Mouse (Mus musculus): ENCODE data around the gene Uprt. TPM values are rescaled to one million over a fixed set of nuclear protein-coding genes. Genes with fewer than 3 reads are reported as not detected.

Uprt gene
- 1.3 and 1.4 TPM in 2 replicates for polyA plus RNA-seq (2015; fragmentation: Nextera tagmentation; extraction: Ambion mirVana)

DNA sequence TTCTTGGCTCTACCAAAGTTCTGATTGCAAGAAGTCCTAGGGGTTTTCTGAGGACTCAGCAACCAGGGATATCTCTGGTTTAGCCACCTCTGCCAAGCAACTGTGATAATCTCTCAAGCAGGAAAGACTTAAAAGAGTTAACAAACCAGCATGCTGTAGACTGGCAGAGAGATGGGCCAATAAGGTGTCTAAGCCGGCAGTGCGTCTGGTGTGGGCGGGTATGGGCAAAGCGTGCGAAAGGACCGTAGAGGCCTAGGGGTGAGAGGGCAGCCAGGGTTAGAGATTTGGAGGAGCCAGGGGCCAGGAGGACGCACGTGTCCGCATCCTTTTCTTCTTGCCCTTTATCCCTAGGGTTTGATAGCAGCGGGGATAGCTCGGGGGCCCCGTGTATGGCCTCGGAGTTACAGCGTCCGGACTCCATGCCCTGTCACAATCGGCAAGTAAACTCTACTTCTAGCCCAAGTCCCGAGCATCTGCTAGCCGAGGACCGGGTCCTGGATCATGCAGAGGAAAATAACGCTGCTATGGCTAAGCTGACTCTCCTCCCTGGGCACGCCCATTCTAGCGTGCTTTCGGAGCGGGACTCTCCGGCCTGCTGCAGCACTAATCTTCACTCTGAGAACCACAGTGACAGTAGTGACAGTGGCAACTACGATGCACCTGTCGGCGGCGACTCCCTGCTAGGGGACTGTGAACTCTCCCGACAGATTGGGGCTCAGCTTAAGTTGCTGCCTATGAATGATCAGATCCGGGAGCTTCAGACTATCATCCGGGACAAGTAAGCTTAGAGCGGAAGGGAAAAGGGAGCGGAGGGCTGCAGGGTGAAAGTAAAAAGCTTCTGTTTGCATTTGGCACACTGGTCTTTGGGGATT, at the start of gene Uprt:
TSS of gene Uprt (plus strand) at position 247 of the 872 bp plus-strand sequence.
- peaks cover 9% of the 10 kb centered on the region for H3K27me3 ChIP-seq (replicated peaks)
- H3K4me1 ChIP-seq, result 0 out of 2 replicates have a peak, but pooled peaks cover 3% of the 10 kb centered on the region
- no peaks in the 10 kb centered on the region for H3K36me3 ChIP-seq
- H3K9me3 ChIP-seq, result no peaks in the 10 kb centered on the region
- H3K9ac ChIP-seq, result peak within 1 kb of the TSS; percentile 79
- peak within 1 kb of the TSS; percentile 68 for H3K4me2 ChIP-seq
- peak within 1 kb of the TSS; percentile 68 for H3K4me3 ChIP-seq
- WGBS, result 12% methylated on average over 34 of the region's 34 CpGs
- peak; percentile 70; the same call in 1 of the 2 replicates for ATAC-seq (ENCODE audit: extremely low read depth, insufficient number of reproducible peaks, low FRiP score, low TSS enrichment)
- H3K27ac ChIP-seq (replicated peaks), result peak within 1 kb of the TSS; percentile 68

DNA sequence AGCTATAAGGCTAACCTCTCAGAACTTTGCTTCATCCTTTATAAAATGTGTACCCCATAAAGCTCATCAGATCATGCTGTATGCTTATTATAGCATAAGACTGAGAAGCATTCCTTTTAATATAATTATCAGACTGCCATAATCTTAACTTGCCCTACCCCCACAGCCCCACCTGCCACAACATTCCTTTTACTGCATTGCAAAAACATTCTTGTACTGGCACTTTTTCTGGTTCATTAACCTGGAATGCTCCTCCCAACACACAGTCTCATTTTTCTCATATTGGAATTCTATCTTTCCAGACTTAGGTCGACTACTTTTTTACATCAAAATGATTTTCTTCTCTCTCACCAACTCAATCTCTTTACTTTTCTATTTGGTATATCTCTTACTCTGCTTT, 49.2 kb upstream of the Uprt start:
- Histone ChIP-seq H3K27me3 (replicated peaks) (peaks cover 7% of the 10 kb centered on the region; the same call in 1 of the 2 replicates), H3K4me1 (no peaks in the 10 kb centered on the region), H3K9ac (no peak overlapping the region), H3K4me3 (no peak overlapping the region), H3K4me2 (no peak overlapping the region), H3K36me3 (no peaks in the 10 kb centered on the region), H3K27ac (replicated peaks) (no peak overlapping the region), H3K9me3 (no peaks in the 10 kb centered on the region)
- WGBS, result 32% methylated on average over 1 of the region's 1 CpGs
- ATAC-seq (ENCODE audit: extremely low read depth, insufficient number of reproducible peaks, low FRiP score, low TSS enrichment), result no peak

- Histone ChIP-seq H3K36me3 (no peaks in the 10 kb centered on the region), H3K9me3 (no peaks in the 10 kb centered on the region), H3K9ac (no peak overlapping the region), H3K4me1 (no peaks in the 10 kb centered on the region), H3K4me3 (no peak overlapping the region), H3K27me3 (replicated peaks) (peaks cover 5% of the 10 kb centered on the region; the same call in 1 of the 2 replicates), H3K27ac (replicated peaks) (no peak overlapping the region), H3K4me2 (no peak overlapping the region)
- WGBS, result 86% methylated on average over 1 of the region's 1 CpGs
- ATAC-seq (ENCODE audit: extremely low read depth, insufficient number of reproducible peaks, low FRiP score, low TSS enrichment), result no peak
Measured at GRCm38 (mm10) chrX:104452433-104452832, 30.2 kb upstream of the Uprt start.

DNA sequence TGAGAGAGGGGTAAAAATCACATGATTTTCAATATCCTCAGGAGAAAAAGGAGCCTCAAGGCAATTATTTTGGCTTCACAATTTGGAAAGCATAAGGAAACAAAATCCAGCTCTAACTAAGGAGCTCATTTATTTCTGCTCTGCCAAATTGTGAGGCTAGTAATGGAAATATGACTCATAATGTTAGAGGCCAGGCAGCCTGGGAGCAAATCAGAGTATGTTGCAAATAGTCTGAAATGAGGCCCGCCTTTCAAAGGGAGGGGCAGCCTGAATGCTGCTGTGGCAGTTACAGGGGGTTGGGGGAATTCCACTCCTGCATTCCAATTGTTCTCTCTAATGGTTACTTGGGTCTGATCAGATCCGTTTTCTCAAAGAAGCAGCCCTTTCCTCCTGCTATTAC, 20.9 kb upstream of the Uprt start:
- 33% methylated on average over 2 of the region's 2 CpGs for WGBS
- ATAC-seq (ENCODE audit: extremely low read depth, insufficient number of reproducible peaks, low FRiP score, low TSS enrichment), result no peak

GRCm38 (mm10) chrX:104464376-104464775, 18.2 kb upstream of the Uprt start:
- WGBS, result 48% methylated on average over 6 of the region's 6 CpGs
- no peaks in the 10 kb centered on the region for H3K4me1 ChIP-seq
- no peak overlapping the region for H3K27ac ChIP-seq (replicated peaks)
- H3K4me2 ChIP-seq, result no peak overlapping the region
- H3K9me3 ChIP-seq, result no peaks in the 10 kb centered on the region
- H3K27me3 ChIP-seq (replicated peaks), result no peaks in the 10 kb centered on the region
- no peak overlapping the region for H3K4me3 ChIP-seq
- ATAC-seq (ENCODE audit: extremely low read depth, insufficient number of reproducible peaks, low FRiP score, low TSS enrichment), result no peak
- no peaks in the 10 kb centered on the region for H3K36me3 ChIP-seq
- no peak overlapping the region for H3K9ac ChIP-seq

More for the DNA sequence above, 20.9 kb upstream of the Uprt start:
- Histone ChIP-seq H3K27me3 (replicated peaks) (no peaks in the 10 kb centered on the region), H3K27ac (replicated peaks) (no peak overlapping the region), H3K4me1 (no peaks in the 10 kb centered on the region), H3K4me2 (no peak overlapping the region), H3K36me3 (no peaks in the 10 kb centered on the region), H3K9me3 (no peaks in the 10 kb centered on the region), H3K9ac (no peak overlapping the region), H3K4me3 (no peak overlapping the region)

- H3K4me3 ChIP-seq, result no peak overlapping the region
- H3K9ac ChIP-seq, result no peak overlapping the region
- WGBS, result 25% methylated on average over 2 of the region's 2 CpGs
- peaks cover 11% of the 10 kb centered on the region for H3K27me3 ChIP-seq (replicated peaks)
- ATAC-seq (ENCODE audit: extremely low read depth, insufficient number of reproducible peaks, low FRiP score, low TSS enrichment), result no peak
- H3K4me1 ChIP-seq, result no peaks in the 10 kb centered on the region
- no peaks in the 10 kb centered on the region for H3K9me3 ChIP-seq
- no peaks in the 10 kb centered on the region for H3K36me3 ChIP-seq
- no peak overlapping the region for H3K4me2 ChIP-seq
- no peak overlapping the region for H3K27ac ChIP-seq (replicated peaks)
Measured at GRCm38 (mm10) chrX:104478041-104478440, 4.6 kb upstream of the Uprt start.

GRCm38 (mm10) chrX:104483444-104483808, 808 bp downstream of the Uprt start:
- H3K27ac ChIP-seq (replicated peaks), result peak overlapping the region; percentile 68
- H3K36me3 ChIP-seq, result no peaks in the 10 kb centered on the region
- no peaks in the 10 kb centered on the region for H3K9me3 ChIP-seq
- peak overlapping the region; percentile 79 for H3K9ac ChIP-seq
- WGBS, result 21% methylated on average over 6 of the region's 6 CpGs
- peaks cover 9% of the 10 kb centered on the region for H3K27me3 ChIP-seq (replicated peaks)
- peak overlapping the region; percentile 68 for H3K4me3 ChIP-seq
- H3K4me2 ChIP-seq, result peak overlapping the region; percentile 68
- H3K4me1 ChIP-seq, result 0 out of 2 replicates have a peak, but pooled peaks cover 3% of the 10 kb centered on the region
- no peak for ATAC-seq (ENCODE audit: extremely low read depth, insufficient number of reproducible peaks, low FRiP score, low TSS enrichment)

DNA sequence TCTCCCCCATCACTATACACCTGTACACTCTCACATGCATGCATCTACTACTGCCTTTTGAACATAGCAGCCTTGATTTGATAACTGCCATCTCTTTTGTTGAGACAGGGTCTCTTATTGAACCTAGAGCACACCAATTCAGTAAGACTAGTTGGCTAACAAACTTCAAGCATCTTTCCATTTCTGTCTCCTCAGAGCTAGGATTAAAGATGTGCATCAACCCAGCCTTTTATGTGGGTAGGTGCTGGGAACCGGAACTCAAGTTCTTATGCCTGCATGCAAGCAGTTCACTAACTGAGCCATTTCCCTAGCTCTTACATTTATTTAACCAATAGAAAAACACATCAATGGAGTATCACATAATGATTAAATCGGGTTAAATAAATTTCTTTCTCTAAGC, 3.0 kb downstream of the Uprt start:
- Histone ChIP-seq H3K4me3 (no peak overlapping the region), H3K4me1 (0 out of 2 replicates have a peak, but pooled peaks cover 3% of the 10 kb centered on the region), H3K9ac (no peak overlapping the region), H3K27me3 (replicated peaks) (peaks cover 9% of the 10 kb centered on the region), H3K36me3 (no peaks in the 10 kb centered on the region), H3K27ac (replicated peaks) (no peak overlapping the region), H3K4me2 (no peak overlapping the region), H3K9me3 (no peaks in the 10 kb centered on the region)
- 77% methylated on average over 2 of the region's 2 CpGs for WGBS
- no peak for ATAC-seq (ENCODE audit: extremely low read depth, insufficient number of reproducible peaks, low FRiP score, low TSS enrichment)

- ATAC-seq (ENCODE audit: extremely low read depth, insufficient number of reproducible peaks, low FRiP score, low TSS enrichment), result no peak
- no peaks in the 10 kb centered on the region for H3K9me3 ChIP-seq
- H3K27ac ChIP-seq (replicated peaks), result no peak overlapping the region
- H3K27me3 ChIP-seq (replicated peaks), result peaks cover 5% of the 10 kb centered on the region
- 0 out of 2 replicates have a peak, but pooled peaks cover 3% of the 10 kb centered on the region for H3K4me1 ChIP-seq
- no peak overlapping the region for H3K9ac ChIP-seq
- H3K4me2 ChIP-seq, result no peak overlapping the region
- no peaks in the 10 kb centered on the region for H3K36me3 ChIP-seq
- WGBS, result 67% methylated on average over 3 of the region's 3 CpGs
- no peak overlapping the region for H3K4me3 ChIP-seq
Measured at GRCm38 (mm10) chrX:104488036-104488435, 5.4 kb downstream of the Uprt start.

DNA sequence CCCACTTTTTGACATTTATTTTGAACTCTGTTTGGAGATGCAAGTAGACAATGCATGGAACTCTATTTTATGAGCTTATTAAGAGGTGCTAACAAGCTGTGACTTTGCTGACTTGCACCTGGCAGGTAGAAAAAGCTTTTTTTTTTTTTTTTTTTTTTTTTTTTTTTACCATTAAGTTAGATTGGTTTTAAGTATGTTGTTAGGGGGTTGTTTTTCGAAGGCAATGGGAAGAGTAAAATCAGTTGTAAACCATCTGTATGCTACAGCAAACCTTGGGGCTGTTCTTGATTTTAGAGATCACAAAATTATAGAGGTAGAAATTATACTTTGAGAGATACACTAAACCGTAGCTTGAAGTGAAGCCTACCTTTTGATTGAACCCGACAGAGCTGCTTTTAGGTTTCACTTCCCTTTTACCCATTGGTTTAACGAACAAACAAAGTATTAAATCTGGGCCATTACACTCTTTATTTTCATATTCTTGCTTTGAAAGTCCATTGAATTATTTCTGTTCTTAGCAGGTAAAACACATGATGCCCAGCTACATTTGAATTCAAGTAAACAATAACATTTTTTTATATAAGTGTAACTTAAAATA, 6.4 kb downstream of the Uprt start:
- Histone ChIP-seq H3K36me3 (no peaks in the 10 kb centered on the region), H3K4me3 (no peak overlapping the region), H3K27me3 (replicated peaks) (peaks cover 3% of the 10 kb centered on the region), H3K27ac (replicated peaks) (no peak overlapping the region), H3K4me1 (0 out of 2 replicates have a peak, but pooled peaks cover 3% of the 10 kb centered on the region), H3K9me3 (no peaks in the 10 kb centered on the region), H3K9ac (no peak overlapping the region), H3K4me2 (no peak overlapping the region)
- no peak for ATAC-seq (ENCODE audit: extremely low read depth, insufficient number of reproducible peaks, low FRiP score, low TSS enrichment)
- WGBS, result 76% methylated on average over 4 of the region's 4 CpGs

GRCm38 (mm10) chrX:104489626-104490355, 7.2 kb downstream of the Uprt start:
- Histone ChIP-seq H3K9me3 (no peaks in the 10 kb centered on the region), H3K4me3 (no peak overlapping the region), H3K36me3 (no peaks in the 10 kb centered on the region), H3K27ac (replicated peaks) (no peak overlapping the region), H3K4me2 (no peak overlapping the region), H3K27me3 (replicated peaks) (peaks cover 3% of the 10 kb centered on the region), H3K4me1 (no peaks in the 10 kb centered on the region), H3K9ac (no peak overlapping the region)
- 51% methylated on average over 4 of the region's 4 CpGs for WGBS
- ATAC-seq (ENCODE audit: extremely low read depth, insufficient number of reproducible peaks, low FRiP score, low TSS enrichment), result no peak

Measured in heart, embryonic 13.5 days (tissue).